Mouse (Mus musculus): ENCODE results near the gene Scarb2.

- TF ChIP-seq CTCF (IDR thresholded peaks at IDR 0.05; ENCODE audit: control insufficient read depth, insufficient read depth, low read length) (no peak), POLR2A (IDR thresholded peaks at IDR 0.05; ENCODE audit: borderline replicate concordance, control insufficient read depth, low read depth, low read length) (no peak)
Measured at GRCm38 (mm10) chr5:92409361-92410155, 97.1 kb downstream of the Scarb2 start.
